Mouse (Mus musculus): Measurements from ENCODE around the gene Abhd6.
"Not testable (repeated sequence)": the region's sequence is repeated elsewhere in the genome, so short reads cannot be mapped to it uniquely, and the experiment has no call there.

Gene Abhd6

GRCm38 (mm10) chr14:7999435-7999834 lies 3.3 kb upstream of the Abhd6 start:
- no peak for DNase-seq

GRCm38 (mm10) chr14:8000247-8000646 lies 2.5 kb upstream of the Abhd6 start:
- DNase-seq = no peak

- no peak for DNase-seq
Measured at GRCm38 (mm10) chr14:8000831-8001685, 1.6 kb upstream of the Abhd6 start.

GRCm38 (mm10) chr14:8003093-8003670 lies 480 bp downstream of the Abhd6 start:
- DNase-seq = no peak

GRCm38 (mm10) chr14:8003727-8004670 lies 1.3 kb downstream of the Abhd6 start:
- DNase-seq = peak; percentile 13

- DNase-seq = not testable (repeated sequence)
Measured at GRCm38 (mm10) chr14:8006061-8006460, 3.4 kb downstream of the Abhd6 start.

- DNase-seq = no peak
Measured at GRCm38 (mm10) chr14:8007084-8007483, 4.4 kb downstream of the Abhd6 start.

- no peak for DNase-seq
Measured at GRCm38 (mm10) chr14:8007486-8007885, 4.8 kb downstream of the Abhd6 start.

- no peak for DNase-seq
Measured at GRCm38 (mm10) chr14:8007923-8008322, 5.2 kb downstream of the Abhd6 start.

- DNase-seq = no peak
Measured at GRCm38 (mm10) chr14:8011297-8011696, 8.6 kb downstream of the Abhd6 start.

GRCm38 (mm10) chr14:8011938-8012337 lies 9.2 kb downstream of the Abhd6 start:
- DNase-seq = no peak

GRCm38 (mm10) chr14:8015756-8016155 lies 13.1 kb downstream of the Abhd6 start:
- no peak for DNase-seq

- peak; percentile 66 for DNase-seq
Measured at GRCm38 (mm10) chr14:8016276-8016675, 13.6 kb downstream of the Abhd6 start.

- DNase-seq = no peak
Measured at GRCm38 (mm10) chr14:8016951-8017350, 14.2 kb downstream of the Abhd6 start.

GRCm38 (mm10) chr14:8020011-8020410 lies 17.3 kb downstream of the Abhd6 start:
- DNase-seq = no peak

GRCm38 (mm10) chr14:8020546-8020945 lies 17.8 kb downstream of the Abhd6 start:
- no peak for DNase-seq

- DNase-seq = no peak
Measured at GRCm38 (mm10) chr14:8024469-8024868, 21.8 kb downstream of the Abhd6 start.

GRCm38 (mm10) chr14:8024936-8025335 lies 22.2 kb downstream of the Abhd6 start:
- no peak for DNase-seq

- DNase-seq = no peak
Measured at GRCm38 (mm10) chr14:8026769-8027531, 24.2 kb downstream of the Abhd6 start.

GRCm38 (mm10) chr14:8028086-8028485 lies 25.4 kb downstream of the Abhd6 start:
- DNase-seq = no peak

GRCm38 (mm10) chr14:8029752-8030151 lies 27.1 kb downstream of the Abhd6 start:
- DNase-seq = no peak

GRCm38 (mm10) chr14:8030535-8030934 lies 27.8 kb downstream of the Abhd6 start:
- peak; percentile 49 for DNase-seq
